Mouse (Mus musculus): ENCODE data around the gene Tmtc1. TPM values are rescaled to one million over a fixed set of nuclear protein-coding genes. Genes with fewer than 3 reads are reported as not detected.

Gene Tmtc1
- polyA plus RNA-seq, 1 experiment from 2014 or later, result 0.93 TPM

- H3K9ac ChIP-seq (ENCODE audit: low read length), result no peak overlapping the region
- no peak overlapping the region for H3K27ac ChIP-seq (replicated peaks)
- H3K4me3 ChIP-seq (ENCODE audit: low read depth, low read length), result no peak overlapping the region
- no peaks in the 10 kb centered on the region for H3K27me3 ChIP-seq (ENCODE audit: control insufficient read depth, insufficient read depth, low read length)
- 61% methylated on average over 3 of the region's 3 CpGs for WGBS
- no peak overlapping the region for H3K4me2 ChIP-seq (replicated peaks; ENCODE audit: low read depth)
- H3K4me1 ChIP-seq (replicated peaks; ENCODE audit: control insufficient read depth, insufficient read depth), result no peaks in the 10 kb centered on the region
- no peaks in the 10 kb centered on the region; the same call in 1 of the 2 replicates for H3K36me3 ChIP-seq (ENCODE audit: control insufficient read depth, insufficient read depth, low read length)
- DNase-seq (ENCODE audit: low spot score) (no peak), ATAC-seq (ENCODE audit: low FRiP score, low TSS enrichment) (no peak)
- TF ChIP-seq CTCF (IDR thresholded peaks at IDR 0.05; ENCODE audit: low read depth) (peak; percentile 40), EP300 (optimal IDR thresholded peaks at IDR 0.05) (no peak)
- H3K9me3 ChIP-seq (ENCODE audit: control insufficient read depth, low read length), result no peaks in the 10 kb centered on the region
Measured at GRCm38 (mm10) chr6:148242304-148242703, 201.9 kb downstream of the Tmtc1 start.

GRCm38 (mm10) chr6:148241685-148242084, 202.5 kb downstream of the Tmtc1 start:
- Histone ChIP-seq H3K4me3 (ENCODE audit: low read depth, low read length) (no peak overlapping the region), H3K4me2 (replicated peaks; ENCODE audit: low read depth) (no peak overlapping the region), H3K27ac (replicated peaks) (no peak overlapping the region), H3K9me3 (ENCODE audit: control insufficient read depth, low read length) (no peaks in the 10 kb centered on the region), H3K4me1 (replicated peaks; ENCODE audit: control insufficient read depth, insufficient read depth) (no peaks in the 10 kb centered on the region), H3K9ac (ENCODE audit: low read length) (no peak overlapping the region), H3K27me3 (ENCODE audit: control insufficient read depth, insufficient read depth, low read length) (no peaks in the 10 kb centered on the region), H3K36me3 (ENCODE audit: control insufficient read depth, insufficient read depth, low read length) (no peaks in the 10 kb centered on the region; the same call in 1 of the 2 replicates)
- DNase-seq (ENCODE audit: low spot score), result no peak
- TF ChIP-seq EP300 (optimal IDR thresholded peaks at IDR 0.05) (no peak), CTCF (IDR thresholded peaks at IDR 0.05; ENCODE audit: low read depth) (no peak)
- 85% methylated on average over 5 of the region's 5 CpGs for whole genome bisulfite sequencing
- no peak for ATAC-seq (ENCODE audit: low FRiP score, low TSS enrichment)

- 97% methylated on average over 1 of the region's 1 CpGs for WGBS
Measured at GRCm38 (mm10) chr6:148239311-148239710, 204.9 kb downstream of the Tmtc1 start.

GRCm38 (mm10) chr6:148237453-148237852, 206.7 kb downstream of the Tmtc1 start:
- H3K27me3 ChIP-seq (ENCODE audit: control insufficient read depth, insufficient read depth, low read length), result no peaks in the 10 kb centered on the region
- no peaks in the 10 kb centered on the region for H3K4me1 ChIP-seq (replicated peaks; ENCODE audit: control insufficient read depth, insufficient read depth)
- no peak overlapping the region for H3K4me2 ChIP-seq (replicated peaks; ENCODE audit: low read depth)
- DNase-seq (ENCODE audit: low spot score) (no peak), ATAC-seq (ENCODE audit: low FRiP score, low TSS enrichment) (no peak)
- H3K36me3 ChIP-seq (ENCODE audit: control insufficient read depth, insufficient read depth, low read length), result no peaks in the 10 kb centered on the region
- TF ChIP-seq EP300 (optimal IDR thresholded peaks at IDR 0.05), result no peak
- TF ChIP-seq CTCF (IDR thresholded peaks at IDR 0.05; ENCODE audit: low read depth), result no peak
- no peak overlapping the region for H3K9ac ChIP-seq (ENCODE audit: low read length)
- no peak overlapping the region for H3K27ac ChIP-seq (replicated peaks)
- H3K4me3 ChIP-seq (ENCODE audit: low read depth, low read length), result no peak overlapping the region
- WGBS, result 55% methylated on average over 5 of the region's 5 CpGs
- no peaks in the 10 kb centered on the region for H3K9me3 ChIP-seq (ENCODE audit: control insufficient read depth, low read length)

More at GRCm38 (mm10) chr6:148239311-148239710, 204.9 kb downstream of the Tmtc1 start:
- DNase-seq (ENCODE audit: low spot score) (no peak), ATAC-seq (ENCODE audit: low FRiP score, low TSS enrichment) (no peak)
- Histone ChIP-seq H3K27ac (replicated peaks) (no peak overlapping the region), H3K36me3 (ENCODE audit: control insufficient read depth, insufficient read depth, low read length) (no peaks in the 10 kb centered on the region; the same call in 1 of the 2 replicates), H3K4me3 (ENCODE audit: low read depth, low read length) (no peak overlapping the region), H3K27me3 (ENCODE audit: control insufficient read depth, insufficient read depth, low read length) (no peaks in the 10 kb centered on the region), H3K9ac (ENCODE audit: low read length) (no peak overlapping the region), H3K4me1 (replicated peaks; ENCODE audit: control insufficient read depth, insufficient read depth) (no peaks in the 10 kb centered on the region), H3K9me3 (ENCODE audit: control insufficient read depth, low read length) (no peaks in the 10 kb centered on the region), H3K4me2 (replicated peaks; ENCODE audit: low read depth) (no peak overlapping the region)
- TF ChIP-seq CTCF (IDR thresholded peaks at IDR 0.05; ENCODE audit: low read depth) (no peak), EP300 (optimal IDR thresholded peaks at IDR 0.05) (no peak)

- no peak for DNase-seq (ENCODE audit: low spot score)
- 64% methylated on average over 3 of the region's 3 CpGs for WGBS
Measured at GRCm38 (mm10) chr6:148234105-148234828, 209.9 kb downstream of the Tmtc1 start.

GRCm38 (mm10) chr6:148227542-148227941, 216.6 kb downstream of the Tmtc1 start:
- H3K4me3 ChIP-seq (ENCODE audit: low read depth, low read length), result no peak overlapping the region
- no peak overlapping the region for H3K9ac ChIP-seq (ENCODE audit: low read length)
- DNase-seq (ENCODE audit: low spot score) (no peak), ATAC-seq (ENCODE audit: low FRiP score, low TSS enrichment) (no peak)
- no peak overlapping the region for H3K27ac ChIP-seq (replicated peaks)
- 68% methylated on average over 3 of the region's 3 CpGs for WGBS
- H3K9me3 ChIP-seq (ENCODE audit: control insufficient read depth, low read length), result no peaks in the 10 kb centered on the region
- TF ChIP-seq EP300 (optimal IDR thresholded peaks at IDR 0.05) (no peak), CTCF (IDR thresholded peaks at IDR 0.05; ENCODE audit: low read depth) (no peak)
- H3K4me2 ChIP-seq (replicated peaks; ENCODE audit: low read depth), result no peak overlapping the region
- H3K36me3 ChIP-seq (ENCODE audit: control insufficient read depth, insufficient read depth, low read length), result no peaks in the 10 kb centered on the region
- no peaks in the 10 kb centered on the region for H3K27me3 ChIP-seq (ENCODE audit: control insufficient read depth, insufficient read depth, low read length)
- no peaks in the 10 kb centered on the region for H3K4me1 ChIP-seq (replicated peaks; ENCODE audit: control insufficient read depth, insufficient read depth)

More at GRCm38 (mm10) chr6:148234105-148234828, 209.9 kb downstream of the Tmtc1 start:
- no peaks in the 10 kb centered on the region for H3K4me1 ChIP-seq (replicated peaks; ENCODE audit: control insufficient read depth, insufficient read depth)
- no peak overlapping the region for H3K27ac ChIP-seq (replicated peaks)
- no peak overlapping the region for H3K4me2 ChIP-seq (replicated peaks; ENCODE audit: low read depth)
- H3K36me3 ChIP-seq (ENCODE audit: control insufficient read depth, insufficient read depth, low read length), result no peaks in the 10 kb centered on the region
- no peak overlapping the region for H3K9ac ChIP-seq (ENCODE audit: low read length)
- TF ChIP-seq CTCF (IDR thresholded peaks at IDR 0.05; ENCODE audit: low read depth), result no peak
- TF ChIP-seq EP300 (optimal IDR thresholded peaks at IDR 0.05), result no peak
- no peaks in the 10 kb centered on the region for H3K9me3 ChIP-seq (ENCODE audit: control insufficient read depth, low read length)
- no peak for ATAC-seq (ENCODE audit: low FRiP score, low TSS enrichment)
- no peak overlapping the region for H3K4me3 ChIP-seq (ENCODE audit: low read depth, low read length)
- H3K27me3 ChIP-seq (ENCODE audit: control insufficient read depth, insufficient read depth, low read length), result no peaks in the 10 kb centered on the region

All from stomach, postnatal 0 days (tissue).